Comparison of ENCODE assay signal across 10 mouse cellular contexts in genomic region chr9:43777362-43778360, GRCm38 (mm10). TPM values are rescaled to one million over a fixed set of nuclear protein-coding genes. Genes with fewer than 3 reads are reported as not detected.
DNase-seq lines count a peak whose midpoint lies in the region; TF ChIP-seq lines count a peak whose summit lies in the region.
"Had no signal": no experiment of that assay in that cellular context is flagged by ENCODE, and none has a peak within 500 bp of the region (broad histone marks: within the 10 kb centered on the region; RNA-seq: fewer than 3 reads in every experiment).

No protein-coding gene starts in this region.

- TF ChIP-seq CTCF in gastrocnemius, adult 2 months (IDR thresholded peaks at IDR 0.05), result no peak

- peak; percentile 35 for DNase-seq in gastrocnemius, adult 2 months
- DNase-seq in gastrocnemius, adult 8-10 months (ENCODE audit: low spot score in 2 of 2), result no peak
- DNase-seq in lung, postnatal 36 days, result peak; percentile 18
- no peak for DNase-seq in lung, adult 18-20 months
- DNase-seq in kidney, adult 9 months, result peak; percentile 76
- peak; percentile 64 to 77 for DNase-seq in urinary bladder, postnatal 36 days (ENCODE audit: low spot score in 2 of 2)
- no peak for DNase-seq in adrenal gland, adult 18-20 months (ENCODE audit: low spot score in 2 of 2)
- DNase-seq in embryo, embryonic 9.5 days (ENCODE audit: extremely low spot score), result no peak
- DNase-seq: layer of hippocampus, postnatal 36 days had no signal

- H3K4me3 ChIP-seq in gastrocnemius, adult 2 months, result no peak overlapping the region
- H3K4me3 ChIP-seq: megakaryocyte, embryonic 14.5 days had no signal

- no peak overlapping the region for H3K27ac ChIP-seq in gastrocnemius, adult 2 months

- intact Hi-C loops in gastrocnemius, adult 2 months (cut with DNase I), result no loop called here

RNA-seq across cellular contexts. Expression of gene Nectin1, which starts 33.9 kb away (rescaled TPM):
- total RNA-seq in gastrocnemius, adult 2 months (2021), result 1 to 10 TPM; 1.2 to 2.9 TPM
- 1 to 10 TPM; 1.0 to 2.1 (median 1.5) TPM for total RNA-seq in gastrocnemius, adult 8-10 months (2022)
- total RNA-seq in adrenal gland, adult 18-20 months (2021), result 10 to 100 TPM; 25.8 to 27.4 TPM

Comparison
In these comparisons a context has a peak if more than half of its experiments do, and no peak if none do; other contexts are left out.
1. DNase-seq: peak in gastrocnemius, adult 2 months (single experiment), lung, postnatal 36 days (single experiment), kidney, adult 9 months (single experiment) and urinary bladder, postnatal 36 days (2 of 2); none in gastrocnemius, adult 8-10 months (0 of 2), lung, adult 18-20 months (0 of 2), adrenal gland, adult 18-20 months (0 of 2) and embryo, embryonic 9.5 days (single experiment).
2. RNA of gene Nectin1, which starts 33.9 kb away (total RNA-seq): 25.8 to 27.4 TPM in adrenal gland, adult 18-20 months; 1.2 to 2.9 TPM in gastrocnemius, adult 2 months and 1.0 to 2.1 TPM in gastrocnemius, adult 8-10 months; every median in the first group is over 4 times any median in the second.